Mouse (Mus musculus): ENCODE measurements at regions not wholly inside any gene's neighbourhood (a gene's known extent, or its start where the extent isn't known, plus 50 kb on each side); places are given as distances from the start of the nearest gene placed in this dataset.

GRCm38 (mm10) chr13:43961987-43962386 is 177.4 kb downstream of the Cd83 start:
- WGBS = 28% methylated on average over 3 of the region's 3 CpGs
- H3K27ac ChIP-seq (ENCODE audit: control insufficient read depth, insufficient read depth, low read depth, low read length, poor library complexity) = peak overlapping the region; percentile 54; the same call in 1 of the 2 replicates
- H3K4me3 ChIP-seq (replicated peaks; ENCODE audit: control insufficient read depth, low read depth, low read length) = no peak overlapping the region
- TF ChIP-seq CTCF (IDR thresholded peaks at IDR 0.05; ENCODE audit: control insufficient read depth, insufficient read depth, low read length) (no peak), POLR2A (IDR thresholded peaks at IDR 0.05; ENCODE audit: borderline replicate concordance, control insufficient read depth, low read depth, low read length) (no peak)
- peaks cover 9% of the 10 kb centered on the region for H3K4me1 ChIP-seq (ENCODE audit: control insufficient read depth, insufficient read depth, low read length)

GRCm38 (mm10) chr13:43963321-43963720 is 178.7 kb downstream of the Cd83 start:
- no peak for TF ChIP-seq POLR2A (IDR thresholded peaks at IDR 0.05; ENCODE audit: borderline replicate concordance, control insufficient read depth, low read depth, low read length)
- no peak for TF ChIP-seq CTCF (IDR thresholded peaks at IDR 0.05; ENCODE audit: control insufficient read depth, insufficient read depth, low read length)
- Histone ChIP-seq H3K27ac (ENCODE audit: control insufficient read depth, insufficient read depth, low read depth, low read length, poor library complexity) (no peak overlapping the region), H3K4me3 (replicated peaks; ENCODE audit: control insufficient read depth, low read depth, low read length) (no peak overlapping the region), H3K4me1 (ENCODE audit: control insufficient read depth, insufficient read depth, low read length) (peaks cover 9% of the 10 kb centered on the region)
- 70% methylated on average over 3 of the region's 3 CpGs for WGBS

GRCm38 (mm10) chr13:43965256-43965905 is 180.8 kb downstream of the Cd83 start:
- no peak overlapping the region for H3K27ac ChIP-seq (ENCODE audit: control insufficient read depth, insufficient read depth, low read depth, low read length, poor library complexity)
- 79% methylated on average over 4 of the region's 4 CpGs for WGBS
- H3K4me1 ChIP-seq (ENCODE audit: control insufficient read depth, insufficient read depth, low read length) = peaks cover 6% of the 10 kb centered on the region
- TF ChIP-seq POLR2A (IDR thresholded peaks at IDR 0.05; ENCODE audit: borderline replicate concordance, control insufficient read depth, low read depth, low read length) (no peak), CTCF (IDR thresholded peaks at IDR 0.05; ENCODE audit: control insufficient read depth, insufficient read depth, low read length) (no peak)
- H3K4me3 ChIP-seq (replicated peaks; ENCODE audit: control insufficient read depth, low read depth, low read length) = no peak overlapping the region

- 64% methylated on average over 5 of the region's 5 CpGs for WGBS
- Histone ChIP-seq H3K4me3 (replicated peaks; ENCODE audit: control insufficient read depth, low read depth, low read length) (no peak overlapping the region), H3K27ac (ENCODE audit: control insufficient read depth, insufficient read depth, low read depth, low read length, poor library complexity) (no peak overlapping the region), H3K4me1 (ENCODE audit: control insufficient read depth, insufficient read depth, low read length) (peaks cover 4% of the 10 kb centered on the region; the same call in 1 of the 2 replicates)
- TF ChIP-seq POLR2A (IDR thresholded peaks at IDR 0.05; ENCODE audit: borderline replicate concordance, control insufficient read depth, low read depth, low read length) (no peak), CTCF (IDR thresholded peaks at IDR 0.05; ENCODE audit: control insufficient read depth, insufficient read depth, low read length) (no peak)
Observed at GRCm38 (mm10) chr13:43967516-43967915, 182.9 kb downstream of the Cd83 start.

GRCm38 (mm10) chr13:43972906-43973305 is 188.3 kb downstream of the Cd83 start:
- Histone ChIP-seq H3K4me1 (ENCODE audit: control insufficient read depth, insufficient read depth, low read length) (no peaks in the 10 kb centered on the region), H3K27ac (ENCODE audit: control insufficient read depth, insufficient read depth, low read depth, low read length, poor library complexity) (no peak overlapping the region), H3K4me3 (replicated peaks; ENCODE audit: control insufficient read depth, low read depth, low read length) (no peak overlapping the region)
- no peak for TF ChIP-seq POLR2A (IDR thresholded peaks at IDR 0.05; ENCODE audit: borderline replicate concordance, control insufficient read depth, low read depth, low read length)
- no peak for TF ChIP-seq CTCF (IDR thresholded peaks at IDR 0.05; ENCODE audit: control insufficient read depth, insufficient read depth, low read length)
- 73% methylated on average over 2 of the region's 2 CpGs for WGBS

GRCm38 (mm10) chr13:43975281-43975680 is 190.7 kb downstream of the Cd83 start:
- 90% methylated on average over 13 of the region's 13 CpGs for WGBS
- H3K27ac ChIP-seq (ENCODE audit: control insufficient read depth, insufficient read depth, low read depth, low read length, poor library complexity) = no peak overlapping the region
- H3K4me3 ChIP-seq (replicated peaks; ENCODE audit: control insufficient read depth, low read depth, low read length) = no peak overlapping the region
- H3K4me1 ChIP-seq (ENCODE audit: control insufficient read depth, insufficient read depth, low read length) = no peaks in the 10 kb centered on the region
- TF ChIP-seq CTCF (IDR thresholded peaks at IDR 0.05; ENCODE audit: control insufficient read depth, insufficient read depth, low read length) (no peak), POLR2A (IDR thresholded peaks at IDR 0.05; ENCODE audit: borderline replicate concordance, control insufficient read depth, low read depth, low read length) (no peak)

GRCm38 (mm10) chr13:43975801-43976200 is 191.2 kb downstream of the Cd83 start:
- Histone ChIP-seq H3K4me1 (ENCODE audit: control insufficient read depth, insufficient read depth, low read length) (no peaks in the 10 kb centered on the region), H3K27ac (ENCODE audit: control insufficient read depth, insufficient read depth, low read depth, low read length, poor library complexity) (no peak overlapping the region), H3K4me3 (replicated peaks; ENCODE audit: control insufficient read depth, low read depth, low read length) (no peak overlapping the region)
- 84% methylated on average over 7 of the region's 7 CpGs for WGBS
- TF ChIP-seq POLR2A (IDR thresholded peaks at IDR 0.05; ENCODE audit: borderline replicate concordance, control insufficient read depth, low read depth, low read length) (no peak), CTCF (IDR thresholded peaks at IDR 0.05; ENCODE audit: control insufficient read depth, insufficient read depth, low read length) (no peak)

- H3K4me3 ChIP-seq (replicated peaks; ENCODE audit: control insufficient read depth, low read depth, low read length) = no peak overlapping the region
- TF ChIP-seq POLR2A (IDR thresholded peaks at IDR 0.05; ENCODE audit: borderline replicate concordance, control insufficient read depth, low read depth, low read length) (no peak), CTCF (IDR thresholded peaks at IDR 0.05; ENCODE audit: control insufficient read depth, insufficient read depth, low read length) (no peak)
- no peaks in the 10 kb centered on the region for H3K4me1 ChIP-seq (ENCODE audit: control insufficient read depth, insufficient read depth, low read length)
- H3K27ac ChIP-seq (ENCODE audit: control insufficient read depth, insufficient read depth, low read depth, low read length, poor library complexity) = no peak overlapping the region
- WGBS = 77% methylated on average over 7 of the region's 7 CpGs
Observed at GRCm38 (mm10) chr13:43976676-43977075, 192.1 kb downstream of the Cd83 start.

GRCm38 (mm10) chr13:43987338-43987737 is 202.8 kb downstream of the Cd83 start:
- Histone ChIP-seq H3K27ac (ENCODE audit: control insufficient read depth, insufficient read depth, low read depth, low read length, poor library complexity) (no peak overlapping the region), H3K4me1 (ENCODE audit: control insufficient read depth, insufficient read depth, low read length) (no peaks in the 10 kb centered on the region; the same call in 1 of the 2 replicates), H3K4me3 (replicated peaks; ENCODE audit: control insufficient read depth, low read depth, low read length) (no peak overlapping the region)
- 80% methylated on average over 6 of the region's 6 CpGs for WGBS
- no peak for TF ChIP-seq CTCF (IDR thresholded peaks at IDR 0.05; ENCODE audit: control insufficient read depth, insufficient read depth, low read length)
- no peak for TF ChIP-seq POLR2A (IDR thresholded peaks at IDR 0.05; ENCODE audit: borderline replicate concordance, control insufficient read depth, low read depth, low read length)

All from bone marrow, adult 2 months (tissue).